8 mouse cellular contexts compared by ENCODE assay signal in the genomic region with DNA sequence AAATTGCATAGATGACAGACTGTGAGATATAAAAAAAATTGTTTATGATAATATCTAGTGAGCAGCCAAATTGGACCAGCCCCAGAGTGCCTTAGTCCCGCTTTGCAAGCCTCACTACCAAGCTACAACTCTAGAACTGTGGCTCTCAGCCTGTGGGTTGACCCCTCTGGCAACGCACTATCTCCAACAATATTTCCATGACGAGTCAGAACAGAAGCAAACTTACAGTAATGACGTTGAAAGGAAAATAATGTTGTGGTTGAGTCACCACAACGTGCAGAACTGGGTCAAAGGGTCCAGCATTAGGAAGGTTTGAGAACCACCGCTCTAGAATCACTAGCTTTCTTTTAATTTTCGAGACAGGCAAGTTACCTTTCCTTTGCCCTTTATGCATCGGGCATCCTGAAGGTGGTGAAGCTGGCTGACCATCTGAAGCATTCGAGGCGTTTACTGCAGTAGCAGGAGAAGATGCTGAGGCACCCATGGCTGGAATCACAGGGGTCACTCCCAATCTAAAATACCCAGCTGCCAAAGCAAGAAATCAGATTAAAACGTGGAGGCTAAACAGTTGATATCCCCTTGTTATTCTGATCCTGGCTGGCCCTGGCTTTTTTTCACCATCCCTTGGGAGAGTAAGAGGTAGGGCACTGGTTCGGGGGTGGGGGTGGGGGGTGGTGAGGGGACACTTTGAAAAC. TPM values are rescaled to one million over a fixed set of nuclear protein-coding genes. Genes with fewer than 3 reads are reported as not detected.
DNase-seq lines count a peak whose midpoint lies in the region; ATAC-seq and TF ChIP-seq lines count a peak whose summit lies in the region.

No protein-coding gene starts in this region.

- peaks cover 6% of the 10 kb centered on the region for H3K4me1 ChIP-seq in lung, adult 2 months (ENCODE audit: control insufficient read depth, insufficient read depth, low read length)
- H3K4me1 ChIP-seq in embryonic facial prominence, embryonic 11.5 days (ENCODE audit: control insufficient read depth, insufficient read depth, low read length) = no peaks in the 10 kb centered on the region
- no peaks in the 10 kb centered on the region; the same call in 1 of the 2 replicates for H3K4me1 ChIP-seq in intestine, embryonic 14.5 days (replicated peaks; ENCODE audit: control insufficient read depth, insufficient read depth, low read length)

- H3K4me3 ChIP-seq in lung, adult 2 months (replicated peaks; ENCODE audit: extremely low read depth, low read depth, low read length) = no peak overlapping the region
- peak overlapping the region; percentile 45 for H3K4me3 ChIP-seq in embryonic facial prominence, embryonic 11.5 days (ENCODE audit: low read depth, low read length)
- H3K4me3 ChIP-seq in intestine, embryonic 14.5 days (ENCODE audit: low read depth, low read length) = peak overlapping the region; percentile 52
- H3K4me3 ChIP-seq in myocyte = peak overlapping the region; percentile 40

- 54% methylated on average over 12 of the region's 12 CpGs for WGBS in lung, adult 2 months
- WGBS in embryonic facial prominence, embryonic 11.5 days = 57% methylated on average over 12 of the region's 12 CpGs
- WGBS in intestine, embryonic 14.5 days = 46% methylated on average over 12 of the region's 12 CpGs

- DNase-seq in lung, postnatal 10 days = peak; percentile 4
- no peak for DNase-seq in lung, adult 2 months
- no peak for DNase-seq in embryonic facial prominence, embryonic 11.5 days (ENCODE audit: low spot score)
- DNase-seq in intestine, embryonic 14.5 days (ENCODE audit: low spot score) = no peak
- DNase-seq in retina, embryonic 14.5 days (ENCODE audit: low spot score) = no peak
- DNase-seq in layer of hippocampus, adult 9-11 months = no peak
- DNase-seq in urinary bladder, postnatal 25 days (ENCODE audit: low spot score) = no peak

- TF ChIP-seq POLR2A in lung, adult 2 months (IDR thresholded peaks at IDR 0.05; ENCODE audit: borderline replicate concordance, extremely low read depth, low read depth, low read length) = no peak
- TF ChIP-seq POLR2A in myocyte (IDR thresholded peaks at IDR 0.05; ENCODE audit: insufficient read length, low read depth) = no peak

- TF ChIP-seq CTCF in lung, adult 2 months (IDR thresholded peaks at IDR 0.05; ENCODE audit: insufficient read depth, low read length) = no peak

- no peak for ATAC-seq in embryonic facial prominence, embryonic 11.5 days (replicated peaks; ENCODE audit: insufficient number of reproducible peaks, low FRiP score, low TSS enrichment, low read depth)
- ATAC-seq in intestine, embryonic 14.5 days (replicated peaks; ENCODE audit: low FRiP score, low TSS enrichment, low read depth) = no peak

- H3K9ac ChIP-seq in embryonic facial prominence, embryonic 11.5 days (replicated peaks; ENCODE audit: low read length) = peak overlapping the region; percentile 61
- peak overlapping the region; percentile 63 for H3K9ac ChIP-seq in intestine, embryonic 14.5 days (ENCODE audit: low read length)

- no peak overlapping the region; the same call in 1 of the 2 replicates for H3K27ac ChIP-seq in embryonic facial prominence, embryonic 11.5 days (replicated peaks; ENCODE audit: low read depth, low read length)
- H3K27ac ChIP-seq in intestine, embryonic 14.5 days (ENCODE audit: low read depth) = no peak overlapping the region

- H3K36me3 ChIP-seq in embryonic facial prominence, embryonic 11.5 days (replicated peaks; ENCODE audit: control insufficient read depth, insufficient read depth, low read depth, low read length) = no peaks in the 10 kb centered on the region
- peaks cover 8% of the 10 kb centered on the region for H3K36me3 ChIP-seq in intestine, embryonic 14.5 days (ENCODE audit: control insufficient read depth, insufficient read depth, low read length)
- peaks cover 12% of the 10 kb centered on the region for H3K36me3 ChIP-seq in myocyte (ENCODE audit: control insufficient read depth, insufficient read depth)

- no peaks in the 10 kb centered on the region for H3K27me3 ChIP-seq in embryonic facial prominence, embryonic 11.5 days (ENCODE audit: control insufficient read depth, insufficient read depth, low read length)
- no peaks in the 10 kb centered on the region for H3K27me3 ChIP-seq in intestine, embryonic 14.5 days (replicated peaks; ENCODE audit: control insufficient read depth, insufficient read depth, low read length)
- H3K27me3 ChIP-seq in myocyte (ENCODE audit: control insufficient read depth, insufficient read depth, insufficient read length) = no peaks in the 10 kb centered on the region

- H3K79me2 ChIP-seq in myocyte (ENCODE audit: control insufficient read depth, insufficient read depth) = no peaks in the 10 kb centered on the region

- H3ac ChIP-seq in myocyte (ENCODE audit: control insufficient read depth, insufficient read length) = peak overlapping the region; percentile 49

- peak overlapping the region; percentile 38 for H3K4me2 ChIP-seq in embryonic facial prominence, embryonic 11.5 days (ENCODE audit: low read depth, low read length)
- H3K4me2 ChIP-seq in intestine, embryonic 14.5 days (ENCODE audit: low read length) = peak overlapping the region; percentile 56
- peak overlapping the region; percentile 75 for H3K4me2 ChIP-seq in myocyte (ENCODE audit: low read depth)

- H3K9me3 ChIP-seq in embryonic facial prominence, embryonic 11.5 days (replicated peaks; ENCODE audit: control insufficient read depth, low read length) = no peaks in the 10 kb centered on the region
- no peaks in the 10 kb centered on the region for H3K9me3 ChIP-seq in intestine, embryonic 14.5 days (ENCODE audit: control insufficient read depth, low read length)

TF ChIP-seq in myocyte, 11 proteins besides CTCF, POLR2A, EP300 and RAD21:
- TF ChIP-seq POLR2AphosphoS2 (IDR thresholded peaks at IDR 0.05; ENCODE audit: insufficient read length, low read depth) (no peak), USF1 (IDR thresholded peaks at IDR 0.05; ENCODE audit: low read depth) (no peak), MYOG (IDR thresholded peaks at IDR 0.05; ENCODE audit: control insufficient read depth in 1 of 3, insufficient read depth in 1 of 3, insufficient read length in 2 of 3, low read depth in 2 of 3) (no peak), MYOD1 (IDR thresholded peaks at IDR 0.05; ENCODE audit: control insufficient read depth in 1 of 3, insufficient read length in 2 of 3, low read depth in 2 of 3) (no peak), MAX (IDR thresholded peaks at IDR 0.05; ENCODE audit: low read depth) (no peak), REST (IDR thresholded peaks at IDR 0.05; ENCODE audit: insufficient read depth, insufficient read length) (no peak), TCF3 (IDR thresholded peaks at IDR 0.05; ENCODE audit: insufficient read length, low read depth) (no peak), CEBPB (IDR thresholded peaks at IDR 0.05; ENCODE audit: insufficient read depth, poor library complexity, severe bottlenecking) (no peak), E2F4 (IDR thresholded peaks at IDR 0.05; ENCODE audit: insufficient read depth) (no peak), SRF (IDR thresholded peaks at IDR 0.05; ENCODE audit: control insufficient read depth, insufficient read length, low read depth) (no peak), TCF12 (IDR thresholded peaks at IDR 0.05; ENCODE audit: insufficient read depth, poor library complexity, severe bottlenecking) (no peak)

RNA-seq across cellular contexts. Expression of gene Hccs, which starts 1.0 kb away (rescaled TPM):
- 6.6 and 6.8 TPM in 2 replicates for polyA plus RNA-seq in lung, adult 2 months (2012; rRNA removed)
- 43.6 and 48.8 TPM in 2 replicates for polyA plus RNA-seq in embryonic facial prominence, embryonic 11.5 days (2014; fragmentation: Nextera tagmentation; extraction: Ambion mirVana)
- polyA plus RNA-seq in intestine, embryonic 14.5 days (2014; fragmentation: Nextera tagmentation; extraction: Ambion mirVana) = 31.4 and 34.5 TPM in 2 replicates
- polyA plus RNA-seq in myocyte (2012; fragmentation: generic; extraction: Trizol) = 8.5 TPM
